Mouse (Mus musculus): ENCODE results near the gene Golgb1. TPM values are rescaled to one million over a fixed set of nuclear protein-coding genes. Genes with fewer than 3 reads are reported as not detected.

Golgb1 gene
- polyA plus RNA-seq, 1 experiment = 36.2 TPM

GRCm38 (mm10) chr16:36941137-36941727, 66.3 kb downstream of the Golgb1 start:
- H3K4me3 ChIP-seq (ENCODE audit: insufficient read depth, low read depth, low read length) = no peak overlapping the region
- H3K36me3 ChIP-seq (ENCODE audit: control insufficient read depth, insufficient read depth, low read length) = no peaks in the 10 kb centered on the region
- 65% methylated on average over 6 of the region's 6 CpGs for WGBS
- TF ChIP-seq CTCF (conservative IDR thresholded peaks at IDR 0.05; ENCODE audit: insufficient read depth, insufficient read length, low read depth, low read length) = no peak
- TF ChIP-seq POLR2A (IDR thresholded peaks at IDR 0.05; ENCODE audit: low read depth, low read length) = no peak
- peaks cover 7% of the 10 kb centered on the region; the same call in 1 of the 2 replicates for H3K4me1 ChIP-seq (ENCODE audit: control insufficient read depth, insufficient read depth, low read length)
- DNase-seq = peak; percentile 41
- H3K27ac ChIP-seq (ENCODE audit: insufficient read depth, low read depth, low read length) = no peak overlapping the region
- no peaks in the 10 kb centered on the region for H3K27me3 ChIP-seq (replicated peaks; ENCODE audit: control insufficient read depth, insufficient read depth, low read length)

GRCm38 (mm10) chr16:36941895-36942294, 67.0 kb downstream of the Golgb1 start:
- WGBS = 59% methylated on average over 4 of the region's 4 CpGs

GRCm38 (mm10) chr16:36943591-36943990, 68.7 kb downstream of the Golgb1 start:
- WGBS = 61% methylated on average over 3 of the region's 3 CpGs
- TF ChIP-seq CTCF (conservative IDR thresholded peaks at IDR 0.05; ENCODE audit: insufficient read depth, insufficient read length, low read depth, low read length) = no peak
- TF ChIP-seq POLR2A (IDR thresholded peaks at IDR 0.05; ENCODE audit: low read depth, low read length) = no peak
- Histone ChIP-seq H3K27me3 (replicated peaks; ENCODE audit: control insufficient read depth, insufficient read depth, low read length) (no peaks in the 10 kb centered on the region), H3K27ac (ENCODE audit: insufficient read depth, low read depth, low read length) (no peak overlapping the region), H3K36me3 (ENCODE audit: control insufficient read depth, insufficient read depth, low read length) (no peaks in the 10 kb centered on the region), H3K4me1 (ENCODE audit: control insufficient read depth, insufficient read depth, low read length) (peaks cover 7% of the 10 kb centered on the region; the same call in 1 of the 2 replicates), H3K4me3 (ENCODE audit: insufficient read depth, low read depth, low read length) (no peak overlapping the region)
- DNase-seq = peak; percentile 81

More at GRCm38 (mm10) chr16:36941895-36942294, 67.0 kb downstream of the Golgb1 start:
- DNase-seq = no peak
- H3K36me3 ChIP-seq (ENCODE audit: control insufficient read depth, insufficient read depth, low read length) = no peaks in the 10 kb centered on the region
- no peak overlapping the region for H3K4me3 ChIP-seq (ENCODE audit: insufficient read depth, low read depth, low read length)
- TF ChIP-seq POLR2A (IDR thresholded peaks at IDR 0.05; ENCODE audit: low read depth, low read length) (no peak), CTCF (conservative IDR thresholded peaks at IDR 0.05; ENCODE audit: insufficient read depth, insufficient read length, low read depth, low read length) (no peak)
- H3K27me3 ChIP-seq (replicated peaks; ENCODE audit: control insufficient read depth, insufficient read depth, low read length) = no peaks in the 10 kb centered on the region
- peaks cover 7% of the 10 kb centered on the region; the same call in 1 of the 2 replicates for H3K4me1 ChIP-seq (ENCODE audit: control insufficient read depth, insufficient read depth, low read length)
- H3K27ac ChIP-seq (ENCODE audit: insufficient read depth, low read depth, low read length) = no peak overlapping the region

DNA sequence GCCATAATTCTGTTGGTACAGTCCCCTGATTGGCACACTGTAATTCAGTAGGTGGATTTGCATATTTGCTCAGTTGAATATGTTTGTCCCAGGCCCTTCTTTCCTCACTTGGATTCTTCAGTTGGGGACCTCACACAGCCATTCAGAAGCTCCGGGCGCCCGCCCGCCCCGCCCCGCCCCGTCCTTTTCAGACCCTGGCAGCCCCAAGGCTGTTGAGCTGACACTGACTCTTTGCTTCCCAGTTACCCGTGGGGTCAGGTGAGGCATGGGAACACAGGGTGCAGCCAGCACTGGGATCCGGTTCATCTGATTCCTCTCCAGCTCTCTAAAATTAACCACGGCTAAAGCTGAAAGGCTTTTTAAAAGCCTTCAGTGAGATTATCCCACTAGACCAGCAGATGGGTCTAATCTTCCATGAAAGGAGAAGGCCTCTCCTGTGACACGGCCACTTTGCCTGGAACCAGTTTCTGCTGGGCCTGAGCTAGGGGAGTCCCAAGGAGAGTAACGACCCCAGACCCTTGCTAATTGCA, 70.0 kb downstream of the Golgb1 start:
- Histone ChIP-seq H3K27ac (ENCODE audit: insufficient read depth, low read depth, low read length) (peak overlapping the region; percentile 48), H3K27me3 (replicated peaks; ENCODE audit: control insufficient read depth, insufficient read depth, low read length) (no peaks in the 10 kb centered on the region), H3K36me3 (ENCODE audit: control insufficient read depth, insufficient read depth, low read length) (no peaks in the 10 kb centered on the region), H3K4me1 (ENCODE audit: control insufficient read depth, insufficient read depth, low read length) (peaks cover 7% of the 10 kb centered on the region; the same call in 1 of the 2 replicates), H3K4me3 (ENCODE audit: insufficient read depth, low read depth, low read length) (no peak overlapping the region)
- TF ChIP-seq CTCF (conservative IDR thresholded peaks at IDR 0.05; ENCODE audit: insufficient read depth, insufficient read length, low read depth, low read length) = no peak; the same call in 1 of the 2 replicates
- peak; percentile 91 for DNase-seq
- WGBS = 43% methylated on average over 12 of the region's 12 CpGs

GRCm38 (mm10) chr16:36946459-36947159, 71.7 kb downstream of the Golgb1 start:
- no peak for DNase-seq
- no peak overlapping the region for H3K4me3 ChIP-seq (ENCODE audit: insufficient read depth, low read depth, low read length)
- H3K36me3 ChIP-seq (ENCODE audit: control insufficient read depth, insufficient read depth, low read length) = no peaks in the 10 kb centered on the region
- no peak overlapping the region for H3K27ac ChIP-seq (ENCODE audit: insufficient read depth, low read depth, low read length)
- no peaks in the 10 kb centered on the region for H3K27me3 ChIP-seq (replicated peaks; ENCODE audit: control insufficient read depth, insufficient read depth, low read length)
- WGBS = 86% methylated on average over 8 of the region's 8 CpGs
- peaks cover 7% of the 10 kb centered on the region; the same call in 1 of the 2 replicates for H3K4me1 ChIP-seq (ENCODE audit: control insufficient read depth, insufficient read depth, low read length)
- no peak for TF ChIP-seq CTCF (conservative IDR thresholded peaks at IDR 0.05; ENCODE audit: insufficient read depth, insufficient read length, low read depth, low read length)
- no peak for TF ChIP-seq POLR2A (IDR thresholded peaks at IDR 0.05; ENCODE audit: low read depth, low read length)

DNA sequence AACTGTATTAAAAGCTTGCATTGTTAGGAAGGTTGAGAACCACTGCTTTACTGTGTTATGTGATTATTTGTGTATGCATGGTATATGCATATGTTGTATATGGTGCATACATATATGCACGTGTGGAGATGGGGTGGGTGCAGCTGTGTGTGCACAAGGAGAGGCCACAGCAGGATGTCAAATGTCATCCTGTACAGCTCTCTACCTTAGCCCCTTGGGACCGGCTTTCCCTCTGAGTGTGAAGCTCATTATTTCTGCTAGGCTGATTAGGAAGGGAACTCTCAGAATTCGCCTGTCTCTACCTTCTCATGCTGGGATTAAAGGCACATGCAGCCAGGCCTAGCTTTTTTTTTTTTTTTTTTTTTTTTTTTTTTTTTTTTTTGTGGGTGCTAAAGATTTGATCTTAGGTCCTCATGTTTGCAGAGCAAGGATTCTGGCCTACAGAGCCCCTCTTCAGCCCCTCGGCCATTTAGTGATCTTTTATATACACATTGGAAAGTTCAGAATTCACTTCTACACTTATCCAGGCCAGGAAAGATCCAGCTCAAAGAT, 72.8 kb downstream of the Golgb1 start:
- Histone ChIP-seq H3K27ac (ENCODE audit: insufficient read depth, low read depth, low read length) (no peak overlapping the region), H3K4me1 (ENCODE audit: control insufficient read depth, insufficient read depth, low read length) (peaks cover 7% of the 10 kb centered on the region; the same call in 1 of the 2 replicates), H3K4me3 (ENCODE audit: insufficient read depth, low read depth, low read length) (no peak overlapping the region), H3K27me3 (replicated peaks; ENCODE audit: control insufficient read depth, insufficient read depth, low read length) (no peaks in the 10 kb centered on the region), H3K36me3 (ENCODE audit: control insufficient read depth, insufficient read depth, low read length) (no peaks in the 10 kb centered on the region)
- no peak for DNase-seq
- 86% methylated on average over 4 of the region's 4 CpGs for WGBS
- no peak for TF ChIP-seq CTCF (conservative IDR thresholded peaks at IDR 0.05; ENCODE audit: insufficient read depth, insufficient read length, low read depth, low read length)
- no peak for TF ChIP-seq POLR2A (IDR thresholded peaks at IDR 0.05; ENCODE audit: low read depth, low read length)

Data from kidney, adult 2 months (tissue).